Mouse (Mus musculus) olfactory bulb, adult 2 months (tissue): ENCODE measurements around the gene Lrsam1. TPM values are rescaled to one million over a fixed set of nuclear protein-coding genes. Genes with fewer than 3 reads are reported as not detected.
A peak's percentile ranks its signal among the peaks of the same experiment; 100 is the strongest.

ENCODE experiments used
- H3K27ac ChIP-seq: fragments of 200-500 bp; 2 replicates; pipeline ENCODE4 v1.5.1; 2012; ENCODE audit warnings: low read depth, low read length; ENCODE audit not compliant: insufficient read depth
- H3K4me1 ChIP-seq: fragments of 200-500 bp; 2 replicates; pipeline ENCODE4 v1.6.1; 2012; ENCODE audit warnings: low read length; ENCODE audit not compliant: control insufficient read depth, insufficient read depth
- H3K4me3 ChIP-seq: fragments of 200-500 bp; 2 replicates; pipeline ENCODE4 v1.5.1; 2012; ENCODE audit warnings: mild to moderate bottlenecking, low read depth, low read length, moderate library complexity; ENCODE audit not compliant: insufficient read depth
- CTCF ChIP-seq: fragments of 200-500 bp; IDR thresholded peaks from 2 replicates; pipeline ENCODE4 v1.5.1; 2012; ENCODE audit warnings: low read depth, mild to moderate bottlenecking, low read length, moderate library complexity; ENCODE audit not compliant: insufficient read depth
- POLR2A ChIP-seq: fragments of 200-500 bp; IDR thresholded peaks from 2 replicates; pipeline ENCODE4 v1.6.1; 2012; ENCODE audit warnings: mild to moderate bottlenecking, low read depth, low read length, moderate library complexity; ENCODE audit not compliant: insufficient read depth
- WGBS: fragments of 180-500 bp; shearing (Covaris S2); methylation state at CpG from one replicate; pipeline ENCODE4 v1.1.7; 2018; 5-methylcytosine and 5-hydroxymethylcytosine counted together
- polyA plus RNA-seq: library from polyadenylated mRNA; stranded (reverse); fragments of >200 nt; gene quantifications from 2 replicates; pipeline ENCODE4 v1.2.4, GENCODE M21; 2012; ENCODE audit warnings: low replicate concordance; ENCODE audit not compliant: missing spikeins, insufficient read depth, insufficient read length

Lrsam1 gene
- polyA plus RNA-seq, 1 experiment = not detected

- WGBS = 91% methylated on average over 13 of the region's 13 CpGs
- no peak overlapping the region for H3K27ac ChIP-seq
- no peak overlapping the region for H3K4me3 ChIP-seq
- peaks cover 27% of the 10 kb centered on the region for H3K4me1 ChIP-seq
- no peak for TF ChIP-seq POLR2A
- TF ChIP-seq CTCF = no peak
These were observed 38.9 kb downstream of the Lrsam1 start for GRCm38 (mm10) chr2:32922564-32922963.

- 85% methylated on average over 15 of the region's 15 CpGs for WGBS
- TF ChIP-seq CTCF (no peak), POLR2A (no peak)
- no peak overlapping the region for H3K4me3 ChIP-seq
- H3K4me1 ChIP-seq = peaks cover 29% of the 10 kb centered on the region
- H3K27ac ChIP-seq = no peak overlapping the region
These were observed 39.5 kb downstream of the Lrsam1 start for GRCm38 (mm10) chr2:32921801-32922380.

- peaks cover 22% of the 10 kb centered on the region for H3K4me1 ChIP-seq
- WGBS = 71% methylated on average over 7 of the region's 7 CpGs
- no peak overlapping the region for H3K4me3 ChIP-seq
- TF ChIP-seq POLR2A = no peak
- no peak for TF ChIP-seq CTCF
- H3K27ac ChIP-seq = no peak overlapping the region
These were observed 40.2 kb downstream of the Lrsam1 start for GRCm38 (mm10) chr2:32921235-32921634.

GRCm38 (mm10) chr2:32918391-32918790, 43.0 kb downstream of the Lrsam1 start:
- WGBS = 89% methylated on average over 9 of the region's 9 CpGs
- Histone ChIP-seq H3K4me1 (peaks cover 26% of the 10 kb centered on the region), H3K4me3 (no peak overlapping the region), H3K27ac (no peak overlapping the region)
- no peak for TF ChIP-seq POLR2A
- TF ChIP-seq CTCF = no peak

- peaks cover 26% of the 10 kb centered on the region for H3K4me1 ChIP-seq
- H3K27ac ChIP-seq = peak overlapping the region; percentile 85
- no peak overlapping the region for H3K4me3 ChIP-seq
- TF ChIP-seq POLR2A (no peak), CTCF (no peak)
- 39% methylated on average over 11 of the region's 11 CpGs for WGBS
These were observed 43.9 kb downstream of the Lrsam1 start for GRCm38 (mm10) chr2:32917526-32917925.

GRCm38 (mm10) chr2:32914896-32915295, 46.5 kb downstream of the Lrsam1 start:
- peaks cover 25% of the 10 kb centered on the region for H3K4me1 ChIP-seq
- no peak overlapping the region for H3K4me3 ChIP-seq
- H3K27ac ChIP-seq = 0 out of 2 replicates have a peak overlapping the region, but pooled peaks have one; percentile 53
- 53% methylated on average over 3 of the region's 3 CpGs for whole genome bisulfite sequencing
- TF ChIP-seq POLR2A = no peak
- no peak for TF ChIP-seq CTCF

- WGBS = 81% methylated on average over 5 of the region's 5 CpGs
- H3K27ac ChIP-seq = peak overlapping the region; percentile 53; the same call in 1 of the 2 replicates
These were observed 47.1 kb downstream of the Lrsam1 start for GRCm38 (mm10) chr2:32914362-32914761.

GRCm38 (mm10) chr2:32912210-32912804, 49.1 kb downstream of the Lrsam1 start:
- H3K4me3 ChIP-seq = no peak overlapping the region
- 30% methylated on average over 19 of the region's 19 CpGs for WGBS
- H3K4me1 ChIP-seq = peaks cover 38% of the 10 kb centered on the region
- H3K27ac ChIP-seq = no peak overlapping the region
- no peak for TF ChIP-seq POLR2A
- TF ChIP-seq CTCF = peak; percentile 96

More at GRCm38 (mm10) chr2:32914362-32914761, 47.1 kb downstream of the Lrsam1 start:
- no peak overlapping the region for H3K4me3 ChIP-seq
- H3K4me1 ChIP-seq = peaks cover 26% of the 10 kb centered on the region
- TF ChIP-seq POLR2A = no peak
- no peak for TF ChIP-seq CTCF

GRCm38 (mm10) chr2:32911639-32912182, 49.7 kb downstream of the Lrsam1 start:
- no peak overlapping the region for H3K4me3 ChIP-seq
- TF ChIP-seq POLR2A (no peak), CTCF (no peak)
- H3K27ac ChIP-seq = no peak overlapping the region
- 82% methylated on average over 7 of the region's 7 CpGs for WGBS
- peaks cover 40% of the 10 kb centered on the region for H3K4me1 ChIP-seq
